Mouse (Mus musculus) liver, embryonic 16.5 days (tissue): ENCODE data around the gene Lyzl4. TPM values are rescaled to one million over a fixed set of nuclear protein-coding genes. Genes with fewer than 3 reads are reported as not detected.

Experiments
- ATAC-seq: fragments of 200-750 bp; cut with Nextera tagmentation; 2 replicates; pipeline ENCODE4 v1.8.0; 2017; ENCODE audit warnings: low read depth, mild to moderate bottlenecking, moderate number of reproducible peaks, moderate library complexity
- H3K27ac ChIP-seq: fragments of 300-500 bp; sonication (generic); 2 replicates; pipeline ENCODE4 v1.5.1; 2014; ENCODE audit warnings: mild to moderate bottlenecking, low read length
- H3K27me3 ChIP-seq: fragments of 300-500 bp; sonication (generic); 2 replicates; pipeline ENCODE4 v1.6.1; 2014; ENCODE audit warnings: low read depth, low read length, mixed read lengths; ENCODE audit not compliant: control insufficient read depth, insufficient read depth
- H3K36me3 ChIP-seq: fragments of 300-500 bp; sonication (generic); 2 replicates; pipeline ENCODE4 v1.6.1; 2014; ENCODE audit warnings: mild to moderate bottlenecking; ENCODE audit not compliant: control insufficient read depth, insufficient read depth
- H3K4me1 ChIP-seq: fragments of 300-500 bp; sonication (generic); 2 replicates; pipeline ENCODE4 v1.6.1; 2014; ENCODE audit warnings: low read depth, low read length, mixed read lengths; ENCODE audit not compliant: control insufficient read depth
- H3K4me2 ChIP-seq: fragments of 300-500 bp; sonication (generic); 2 replicates; pipeline ENCODE4 v1.6.1; 2014; ENCODE audit warnings: low read depth, low read length, mixed read lengths
- H3K4me3 ChIP-seq: fragments of 300-500 bp; sonication (generic); 2 replicates; pipeline ENCODE4 v1.5.1; 2014; ENCODE audit warnings: low read depth, mild to moderate bottlenecking, low read length
- H3K9ac ChIP-seq: fragments of 300-500 bp; sonication (generic); 2 replicates; pipeline ENCODE4 v1.6.1; 2014; ENCODE audit warnings: low read depth, low read length
- H3K9me3 ChIP-seq: fragments of 300-500 bp; sonication (generic); replicated peaks from 2 replicates; pipeline ENCODE4 v1.6.1; 2016; ENCODE audit warnings: low read length; ENCODE audit not compliant: control insufficient read depth
- WGBS: fragments of 180-500 bp; shearing (Covaris S2); extraction: QIAGEN DNeasy Blood & Tissue Kit; methylation state at CpG from one replicate; pipeline ENCODE4 v1.1.7; 2014; ENCODE audit not compliant: insufficient replicate concordance; 5-methylcytosine and 5-hydroxymethylcytosine counted together
- polyA plus RNA-seq: library from polyadenylated mRNA; unstranded; fragments of >200 nt; fragmentation: Nextera tagmentation; extraction: Ambion mirVana; gene quantifications from 2 replicates; pipeline ENCODE4 v1.2.1, GENCODE M21; 2015

The Lyzl4 gene
- polyA plus RNA-seq, 1 experiment from 2014 or later, result 0.18 TPM

DNA sequence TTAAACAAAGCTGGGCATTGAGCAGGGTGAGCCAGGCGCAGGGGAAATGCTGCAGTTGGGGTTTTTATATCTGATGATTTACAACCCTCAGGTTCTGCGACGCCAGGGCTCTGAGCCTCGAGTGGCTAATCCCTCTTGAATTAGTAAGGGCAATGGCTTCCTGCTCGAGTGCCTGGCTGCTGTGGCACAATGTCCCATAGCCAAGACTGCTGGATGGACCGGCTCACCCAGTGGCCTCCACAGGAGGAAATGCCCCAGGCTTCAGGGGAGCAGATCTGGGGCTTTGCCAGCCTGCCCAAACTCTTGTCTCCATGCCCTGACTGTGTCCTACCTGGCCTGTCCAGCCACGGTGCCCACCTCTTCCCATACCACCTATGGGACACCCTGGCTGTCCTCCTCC lies 22.5 kb downstream of the Lyzl4 start:
- WGBS, result 37% methylated on average over 7 of the region's 7 CpGs
- no peak overlapping the region for H3K4me3 ChIP-seq
- no peak for ATAC-seq

DNA sequence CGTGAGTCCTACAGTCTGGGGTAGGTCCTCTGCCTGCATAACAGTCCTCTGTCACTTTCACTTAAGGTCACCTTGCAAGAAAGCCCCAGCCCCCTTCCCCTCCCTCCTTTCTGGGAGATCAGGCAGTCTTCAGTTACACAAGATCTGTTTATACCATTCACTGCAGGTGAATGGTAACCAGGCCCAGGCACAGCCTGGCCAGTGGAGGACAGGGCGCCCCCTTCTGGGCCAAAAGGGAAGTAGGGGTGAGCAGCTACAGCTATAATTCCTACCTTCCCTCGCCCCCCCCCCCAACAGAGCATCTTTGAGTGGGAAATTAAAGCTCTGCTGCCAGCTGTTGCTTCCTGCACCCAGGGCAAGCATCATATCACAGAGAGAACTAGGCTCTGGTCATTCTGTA lies 25.4 kb downstream of the Lyzl4 start:
- no peak overlapping the region for H3K9ac ChIP-seq
- no peaks in the 10 kb centered on the region for H3K4me1 ChIP-seq
- ATAC-seq, result no peak
- H3K27ac ChIP-seq, result no peak overlapping the region
- H3K4me3 ChIP-seq, result no peak overlapping the region
- H3K36me3 ChIP-seq, result no peaks in the 10 kb centered on the region
- no peaks in the 10 kb centered on the region for H3K9me3 ChIP-seq
- WGBS, result 30% methylated on average over 3 of the region's 3 CpGs
- H3K27me3 ChIP-seq, result no peaks in the 10 kb centered on the region
- no peak overlapping the region for H3K4me2 ChIP-seq

More for the DNA sequence above, 22.5 kb downstream of the Lyzl4 start:
- Histone ChIP-seq H3K9me3 (no peaks in the 10 kb centered on the region), H3K9ac (no peak overlapping the region), H3K27ac (no peak overlapping the region), H3K36me3 (no peaks in the 10 kb centered on the region), H3K4me1 (no peaks in the 10 kb centered on the region), H3K4me2 (no peak overlapping the region), H3K27me3 (no peaks in the 10 kb centered on the region)

DNA sequence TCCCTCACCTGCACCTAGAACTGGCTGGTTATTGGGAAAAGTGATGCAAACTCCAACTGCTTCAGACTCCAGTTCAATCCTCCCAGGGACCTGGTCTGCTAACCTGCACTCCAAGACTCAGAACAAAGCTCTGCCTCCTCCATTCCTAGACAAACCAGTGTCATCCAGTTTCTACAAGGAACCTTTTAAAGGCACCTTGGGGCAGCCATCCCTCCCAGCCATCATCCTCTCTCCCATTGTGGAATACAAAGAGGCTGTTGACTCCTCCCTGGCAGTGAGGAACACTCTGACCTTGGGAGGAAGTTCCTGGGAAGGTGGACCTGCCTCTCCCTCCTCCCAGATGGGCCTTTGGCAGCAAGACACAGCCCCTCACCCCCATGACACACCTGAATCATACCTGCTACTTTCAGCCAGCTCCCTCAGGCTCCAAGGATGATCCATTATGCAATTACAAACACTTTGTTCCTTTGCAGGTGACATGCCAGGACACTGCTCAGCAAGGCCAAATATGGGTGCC lies 27.6 kb downstream of the Lyzl4 start:
- Histone ChIP-seq H3K9me3 (no peaks in the 10 kb centered on the region), H3K36me3 (no peaks in the 10 kb centered on the region), H3K4me1 (no peaks in the 10 kb centered on the region), H3K27me3 (no peaks in the 10 kb centered on the region), H3K27ac (no peak overlapping the region), H3K9ac (no peak overlapping the region), H3K4me3 (no peak overlapping the region), H3K4me2 (no peak overlapping the region)
- no peak for ATAC-seq

DNA sequence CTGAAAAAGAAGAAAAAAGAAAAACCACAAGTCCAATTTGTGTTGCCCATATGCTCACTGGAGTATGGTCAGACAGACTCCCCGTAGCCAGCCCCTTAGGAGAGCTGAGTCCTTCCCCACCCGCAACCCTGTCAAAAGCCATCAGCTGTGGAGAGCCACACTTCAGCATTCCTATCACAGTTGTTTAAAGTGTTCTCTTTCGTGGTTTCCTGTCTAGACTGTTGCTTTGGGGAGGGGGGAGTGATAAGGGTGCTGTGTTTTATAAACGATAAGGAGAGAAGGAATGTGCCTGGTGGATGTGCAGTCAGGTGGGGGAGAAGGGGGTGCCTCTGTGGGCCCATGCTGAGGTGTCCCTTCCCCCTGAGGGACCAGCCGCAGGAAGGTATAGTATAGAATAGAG lies 28.7 kb downstream of the Lyzl4 start:
- H3K4me1 ChIP-seq, result no peaks in the 10 kb centered on the region
- no peaks in the 10 kb centered on the region for H3K36me3 ChIP-seq
- ATAC-seq, result no peak
- no peak overlapping the region for H3K27ac ChIP-seq
- H3K9ac ChIP-seq, result no peak overlapping the region
- H3K4me2 ChIP-seq, result no peak overlapping the region
- no peak overlapping the region for H3K4me3 ChIP-seq
- H3K9me3 ChIP-seq, result no peaks in the 10 kb centered on the region
- no peaks in the 10 kb centered on the region; the same call in 1 of the 2 replicates for H3K27me3 ChIP-seq
- 11% methylated on average over 5 of the region's 5 CpGs for WGBS

DNA sequence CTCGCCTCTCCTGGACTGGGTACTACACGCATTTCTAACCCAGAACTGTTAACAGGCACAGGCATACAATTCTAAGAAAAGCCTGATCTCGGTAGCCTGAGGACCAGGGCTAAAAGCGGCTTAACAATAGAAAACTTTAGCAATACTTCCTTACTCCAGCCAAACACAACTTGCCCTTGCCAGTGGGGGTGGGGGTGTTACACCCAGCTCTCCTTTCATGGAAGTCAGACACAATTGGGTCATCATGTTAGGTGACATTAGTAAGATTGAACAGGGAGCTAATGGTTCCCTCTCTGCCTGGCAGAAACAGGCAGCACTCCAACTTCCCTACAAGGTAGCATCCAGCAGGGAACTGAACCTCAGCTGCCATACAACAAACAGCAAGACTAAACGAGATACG lies 32.5 kb downstream of the Lyzl4 start:
- Histone ChIP-seq H3K27ac (no peak overlapping the region), H3K4me3 (no peak overlapping the region), H3K9ac (no peak overlapping the region), H3K36me3 (no peaks in the 10 kb centered on the region), H3K4me2 (no peak overlapping the region), H3K27me3 (no peaks in the 10 kb centered on the region; the same call in 1 of the 2 replicates), H3K9me3 (no peaks in the 10 kb centered on the region), H3K4me1 (no peaks in the 10 kb centered on the region)
- no peak for ATAC-seq
- WGBS, result 29% methylated on average over 6 of the region's 6 CpGs

DNA sequence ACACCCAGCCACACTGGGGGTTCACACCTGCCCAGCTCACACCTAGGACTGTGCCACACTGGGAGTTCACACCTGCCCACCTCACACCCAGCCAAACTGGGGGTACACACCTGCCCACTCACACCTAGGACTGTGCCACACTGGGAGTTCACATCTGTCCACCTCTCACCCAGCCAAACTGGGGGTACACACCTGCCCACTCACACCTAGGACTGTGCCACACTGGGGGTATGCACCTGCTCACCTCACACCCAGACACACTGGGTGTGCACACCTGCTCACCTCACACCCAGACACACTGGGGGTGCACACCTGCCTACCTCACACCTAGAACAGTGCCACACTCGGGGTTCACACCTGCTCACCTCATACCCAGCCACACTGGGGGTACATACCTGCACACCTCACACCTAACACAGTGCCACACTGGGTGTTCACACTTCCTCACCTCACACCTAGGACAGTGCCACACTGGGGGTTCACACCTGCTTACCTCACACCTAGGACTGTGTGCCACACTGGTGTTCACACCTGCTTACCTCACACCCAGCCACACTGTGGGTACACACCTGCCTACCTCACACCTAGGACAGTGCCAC lies 35.3 kb downstream of the Lyzl4 start:
- 33% methylated on average over 1 of the region's 1 CpGs for WGBS
- Histone ChIP-seq H3K4me3 (no peak overlapping the region), H3K27me3 (no peaks in the 10 kb centered on the region; the same call in 1 of the 2 replicates), H3K4me1 (no peaks in the 10 kb centered on the region), H3K36me3 (no peaks in the 10 kb centered on the region), H3K9me3 (no peaks in the 10 kb centered on the region), H3K27ac (no peak overlapping the region), H3K9ac (no peak overlapping the region), H3K4me2 (no peak overlapping the region)
- ATAC-seq, result no peak

DNA sequence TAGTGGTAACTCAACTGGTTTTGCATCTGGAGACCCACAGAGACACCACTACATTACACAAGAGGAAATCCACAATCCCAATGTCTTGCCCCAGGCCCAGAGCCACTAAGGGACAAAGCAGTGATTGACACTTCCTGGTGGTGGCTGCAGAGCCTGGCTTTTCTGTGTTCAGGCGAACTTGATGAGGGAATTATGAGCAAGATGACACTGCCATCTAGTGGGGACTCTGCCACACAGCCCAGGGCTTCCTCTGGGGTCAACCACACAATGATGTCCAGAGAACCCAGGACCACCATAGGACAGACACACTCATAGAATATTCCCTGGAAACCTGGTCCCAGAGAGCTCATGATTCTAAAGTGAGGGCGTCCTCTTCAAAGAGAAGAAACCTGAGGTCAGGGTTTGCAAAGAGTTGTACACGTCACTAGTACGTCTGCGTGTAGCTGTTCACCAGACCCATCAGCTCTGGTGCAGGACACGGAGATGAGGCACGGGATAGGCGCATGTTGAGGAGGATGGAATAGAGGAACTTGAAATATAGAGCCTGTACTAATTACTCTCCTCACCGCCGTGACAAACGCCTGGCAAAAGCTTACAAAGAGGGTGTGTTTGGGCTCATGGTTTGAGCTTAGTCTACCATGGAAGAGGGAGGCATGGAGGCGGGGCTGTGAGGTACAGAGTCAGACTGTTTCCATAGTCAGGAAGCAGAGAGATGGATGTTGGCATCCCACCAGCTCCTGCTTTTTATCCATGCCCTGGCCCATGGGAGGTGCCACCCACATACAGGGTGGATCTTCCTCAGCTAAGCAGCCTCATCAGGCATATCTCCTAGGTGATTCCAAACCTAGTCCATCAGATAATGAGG lies 36.2 kb downstream of the Lyzl4 start:
- 39% methylated on average over 12 of the region's 12 CpGs for WGBS

DNA sequence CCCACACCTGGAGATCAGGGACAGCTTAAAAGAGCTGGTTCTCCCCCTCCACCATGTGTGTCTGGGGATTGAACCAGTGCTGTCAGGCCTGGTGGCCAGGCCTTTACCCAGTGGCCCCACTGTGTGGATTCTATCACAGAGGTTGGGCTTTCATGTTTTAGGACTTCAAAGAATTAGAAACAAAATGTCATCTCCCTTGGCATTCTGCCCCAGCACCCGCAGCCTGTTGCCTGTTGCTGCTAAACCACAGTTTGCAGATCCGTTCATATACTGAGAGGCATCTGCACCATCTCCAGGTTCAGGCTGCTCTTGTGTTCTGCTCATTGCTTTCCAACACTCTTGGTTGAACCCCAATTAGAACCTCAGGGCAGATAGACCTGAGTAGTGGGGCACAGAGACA lies 39.5 kb downstream of the Lyzl4 start:
- Histone ChIP-seq H3K4me3 (no peak overlapping the region), H3K27me3 (no peaks in the 10 kb centered on the region), H3K4me1 (no peaks in the 10 kb centered on the region), H3K4me2 (no peak overlapping the region), H3K9me3 (no peaks in the 10 kb centered on the region), H3K9ac (no peak overlapping the region), H3K36me3 (no peaks in the 10 kb centered on the region), H3K27ac (no peak overlapping the region)
- no peak for ATAC-seq
- WGBS, result 52% methylated on average over 2 of the region's 2 CpGs

More for the DNA sequence above, 36.2 kb downstream of the Lyzl4 start:
- Histone ChIP-seq H3K9ac (no peak overlapping the region), H3K9me3 (no peaks in the 10 kb centered on the region), H3K36me3 (no peaks in the 10 kb centered on the region), H3K4me1 (no peaks in the 10 kb centered on the region), H3K27ac (no peak overlapping the region), H3K4me2 (no peak overlapping the region), H3K4me3 (no peak overlapping the region), H3K27me3 (no peaks in the 10 kb centered on the region; the same call in 1 of the 2 replicates)
- ATAC-seq, result no peak

DNA sequence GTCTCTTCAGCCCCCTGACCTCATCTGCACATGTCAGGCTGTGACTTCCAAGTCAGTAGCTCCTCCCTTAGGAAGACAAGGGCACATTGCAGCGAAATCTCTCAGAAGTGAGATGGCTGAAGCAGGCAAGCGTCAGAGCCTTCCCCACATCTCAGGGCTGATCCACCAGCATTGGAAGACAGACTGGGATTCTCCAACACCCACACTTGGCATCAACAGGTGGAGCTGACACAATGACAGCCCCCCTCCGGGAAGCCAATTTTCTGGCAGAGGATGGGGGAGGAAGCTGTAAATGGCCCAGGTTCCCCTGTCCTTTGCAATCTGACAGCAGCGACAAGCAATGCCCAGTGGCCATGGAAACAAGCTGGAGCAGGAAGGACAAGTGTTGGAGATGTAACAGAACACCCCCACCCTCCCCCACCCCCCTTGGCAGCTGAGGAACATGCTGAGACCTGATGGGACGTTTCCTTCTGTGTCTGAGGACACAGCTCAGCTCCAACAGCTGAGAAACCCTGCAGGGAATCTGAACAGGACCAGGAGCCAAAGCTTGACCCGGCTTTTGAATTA lies 41.0 kb downstream of the Lyzl4 start:
- Histone ChIP-seq H3K27ac (no peak overlapping the region), H3K4me2 (no peak overlapping the region), H3K9me3 (no peaks in the 10 kb centered on the region), H3K4me3 (no peak overlapping the region), H3K27me3 (no peaks in the 10 kb centered on the region), H3K36me3 (no peaks in the 10 kb centered on the region), H3K9ac (no peak overlapping the region), H3K4me1 (no peaks in the 10 kb centered on the region)
- ATAC-seq, result no peak
- WGBS, result 22% methylated on average over 6 of the region's 6 CpGs
